Mouse (Mus musculus) forebrain, postnatal 0 days (tissue): ENCODE measurements around the gene Sox5. TPM values are rescaled to one million over a fixed set of nuclear protein-coding genes. Genes with fewer than 3 reads are reported as not detected.

ENCODE experiments used
- ATAC-seq: fragments of 200-750 bp; cut with Nextera tagmentation; 2 replicates; pipeline ENCODE4 v1.8.0; 2017; ENCODE audit warnings: mild to moderate bottlenecking, moderate library complexity
- DNase-seq: peaks from one replicate; pipeline ENCODE4 v3.0.0-alpha.2; 2015
- H3K27ac ChIP-seq: fragments of 300-500 bp; sonication (generic); 2 replicates; pipeline ENCODE4 v1.5.1; 2014; ENCODE audit warnings: low read depth, mild to moderate bottlenecking, antibody characterized with exemption, low read length, moderate library complexity, mixed read lengths
- H3K27me3 ChIP-seq: fragments of 300-500 bp; sonication (generic); 2 replicates; pipeline ENCODE4 v1.6.1; 2014; ENCODE audit warnings: mild to moderate bottlenecking, low read length, mixed read lengths; ENCODE audit not compliant: insufficient read depth
- H3K36me3 ChIP-seq: fragments of 300-500 bp; sonication (generic); 2 replicates; pipeline ENCODE4 v1.6.1; 2014; ENCODE audit warnings: mild to moderate bottlenecking, moderate library complexity; ENCODE audit not compliant: insufficient read depth
- H3K4me1 ChIP-seq: fragments of 300-500 bp; sonication (generic); 2 replicates; pipeline ENCODE4 v1.6.1; 2014; ENCODE audit warnings: antibody characterized with exemption; ENCODE audit not compliant: insufficient read depth
- H3K4me2 ChIP-seq: fragments of 300-500 bp; sonication (generic); 2 replicates; pipeline ENCODE4 v1.6.1; 2014; ENCODE audit warnings: low read depth, mild to moderate bottlenecking, moderate library complexity
- H3K4me3 ChIP-seq: fragments of 300-500 bp; sonication (generic); 2 replicates; pipeline ENCODE4 v1.5.1; 2014; ENCODE audit warnings: low read depth, low read length, mixed read lengths
- H3K9ac ChIP-seq: fragments of 300-500 bp; sonication (generic); 2 replicates; pipeline ENCODE4 v1.6.1; 2014; ENCODE audit warnings: mild to moderate bottlenecking
- H3K9me3 ChIP-seq: fragments of 300-500 bp; sonication (generic); 2 replicates; pipeline ENCODE4 v1.6.1; 2016; ENCODE audit warnings: low read length
- CTCF ChIP-seq: sonication (generic); IDR thresholded peaks from 2 replicates; pipeline ENCODE4 v1.5.1; 2016; ENCODE audit warnings: antibody characterized with exemption, control low read depth, low read depth
- WGBS: fragments of 180-500 bp; shearing (Covaris S2); extraction: QIAGEN DNeasy Blood & Tissue Kit; methylation state at CpG from one replicate; pipeline ENCODE4 v1.1.7; 2014; 5-methylcytosine and 5-hydroxymethylcytosine counted together
- polyA plus RNA-seq: library from polyadenylated mRNA; unstranded; fragments of >200 nt; fragmentation: Nextera tagmentation; extraction: Ambion mirVana; gene quantifications from 2 replicates; pipeline ENCODE4 v1.2.1, GENCODE M21; 2015
- total RNA-seq: library from RNA; depleted of rRNA; stranded (reverse); fragments of >200 nt; gene quantifications from 2 replicates; pipeline ENCODE4 v1.2.3, GENCODE M21; 2014

Gene Sox5
- total and polyA plus RNA-seq, 2 experiments from 2014 or later = 31.6 to 62.8 TPM

- no peak for ATAC-seq
- H3K27me3 ChIP-seq = no peaks in the 10 kb centered on the region
- no peak for DNase-seq
- 12% methylated on average over 12 of the region's 12 CpGs for WGBS
- peak overlapping the region; percentile 67 for H3K4me3 ChIP-seq
- no peaks in the 10 kb centered on the region for H3K9me3 ChIP-seq
- H3K36me3 ChIP-seq = no peaks in the 10 kb centered on the region
- peak overlapping the region; percentile 71 for H3K9ac ChIP-seq
- TF ChIP-seq CTCF = no peak
- H3K4me1 ChIP-seq = no peaks in the 10 kb centered on the region
- peak overlapping the region; percentile 72; the same call in 1 of the 2 replicates for H3K27ac ChIP-seq
- peak overlapping the region; percentile 97 for H3K4me2 ChIP-seq
These were observed 1.1 kb upstream of the Sox5 start for GRCm38 (mm10) chr6:144782866-144783265.

DNA sequence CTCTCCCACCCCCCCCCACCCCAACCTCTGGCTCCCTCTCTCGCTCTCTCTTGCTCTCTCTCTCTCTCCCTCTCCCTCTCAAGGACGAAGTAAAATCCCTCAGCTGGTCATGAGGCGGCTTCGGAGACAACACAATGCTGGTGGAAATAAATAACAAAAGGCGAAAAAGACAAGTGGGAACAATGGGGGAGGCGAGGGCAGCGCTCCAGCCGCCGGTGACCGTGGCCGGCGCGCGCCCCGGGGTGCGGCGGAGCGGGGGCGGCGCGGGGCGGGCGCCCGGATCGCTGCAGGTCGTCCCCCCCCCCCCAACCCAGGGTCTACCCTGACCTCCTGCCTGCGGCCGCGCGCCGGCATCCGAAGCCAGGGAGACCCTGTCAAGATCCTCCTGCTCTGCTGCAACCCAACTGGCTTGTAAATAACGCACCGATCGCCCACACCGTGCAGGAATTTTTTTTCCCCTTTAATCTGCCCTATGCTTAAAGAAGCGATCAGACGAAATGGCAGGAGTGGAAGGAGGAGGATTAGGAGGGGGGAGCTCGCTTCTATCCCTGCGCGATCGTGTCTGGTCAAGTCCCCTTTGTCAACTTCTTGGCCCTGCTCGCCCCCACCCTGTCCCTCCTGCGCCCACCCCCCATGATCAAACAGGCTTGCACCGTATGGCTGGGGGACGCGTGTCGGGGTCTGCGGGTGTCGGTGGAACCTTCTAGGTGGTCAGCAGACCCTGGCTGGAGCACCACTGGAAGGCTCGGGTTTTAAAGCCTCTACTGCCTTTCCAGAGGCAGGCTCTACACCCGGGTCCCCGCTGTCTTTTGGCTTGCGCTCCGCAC lies 467 bp upstream of the Sox5 start:
- Histone ChIP-seq H3K9me3 (no peaks in the 10 kb centered on the region), H3K27me3 (no peaks in the 10 kb centered on the region), H3K4me1 (no peaks in the 10 kb centered on the region), H3K36me3 (no peaks in the 10 kb centered on the region), H3K4me3 (peak overlapping the region; percentile 67), H3K9ac (peak overlapping the region; percentile 71), H3K4me2 (peak overlapping the region; percentile 97), H3K27ac (peak overlapping the region; percentile 72)
- TF ChIP-seq CTCF = no peak
- DNase-seq (no peak), ATAC-seq (peak; percentile 45)
- under 1% methylated on average over 36 of the region's 55 CpGs for WGBS

DNA sequence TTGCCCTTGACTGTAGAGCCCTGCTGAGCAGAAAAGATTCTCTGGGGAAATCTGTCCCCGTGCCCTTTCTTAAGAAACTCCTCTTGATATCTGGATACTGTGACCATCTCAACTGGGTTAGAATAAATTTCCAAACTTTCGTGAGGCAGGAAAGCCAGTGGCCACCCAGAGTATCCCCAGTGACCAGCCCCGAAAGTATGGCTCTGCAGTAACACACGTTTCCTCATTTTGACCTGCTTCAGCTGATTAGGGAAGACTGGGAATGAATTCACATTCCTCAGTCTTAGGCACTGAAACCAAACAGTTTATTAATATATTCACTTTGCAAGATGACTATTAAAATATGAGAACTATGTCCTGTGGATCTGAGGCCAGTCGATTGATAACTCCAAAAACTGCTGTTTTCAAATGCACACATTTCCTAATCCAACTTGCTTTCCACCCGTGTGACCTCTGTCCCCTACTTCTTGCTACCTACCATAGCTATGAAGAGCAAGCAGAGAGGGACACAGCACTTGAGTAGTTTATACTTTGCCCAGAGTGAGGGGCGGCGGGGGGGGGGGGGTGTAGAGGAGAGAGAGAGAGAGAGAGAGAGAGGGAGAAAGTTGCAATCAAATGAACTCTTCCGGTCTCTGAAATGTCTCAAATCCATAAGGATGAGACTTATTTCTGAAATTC lies 1.0 kb downstream of the Sox5 start:
- no peaks in the 10 kb centered on the region for H3K36me3 ChIP-seq
- H3K9ac ChIP-seq = 0 out of 2 replicates have a peak overlapping the region, but pooled peaks have one; percentile 71
- H3K27ac ChIP-seq = peak overlapping the region; percentile 72; the same call in 1 of the 2 replicates
- H3K4me3 ChIP-seq = peak overlapping the region; percentile 67
- H3K9me3 ChIP-seq = no peaks in the 10 kb centered on the region
- DNase-seq (no peak), ATAC-seq (no peak)
- WGBS = 25% methylated on average over 9 of the region's 9 CpGs
- H3K4me2 ChIP-seq = peak overlapping the region; percentile 97
- no peaks in the 10 kb centered on the region for H3K27me3 ChIP-seq
- no peak for TF ChIP-seq CTCF
- H3K4me1 ChIP-seq = no peaks in the 10 kb centered on the region

DNA sequence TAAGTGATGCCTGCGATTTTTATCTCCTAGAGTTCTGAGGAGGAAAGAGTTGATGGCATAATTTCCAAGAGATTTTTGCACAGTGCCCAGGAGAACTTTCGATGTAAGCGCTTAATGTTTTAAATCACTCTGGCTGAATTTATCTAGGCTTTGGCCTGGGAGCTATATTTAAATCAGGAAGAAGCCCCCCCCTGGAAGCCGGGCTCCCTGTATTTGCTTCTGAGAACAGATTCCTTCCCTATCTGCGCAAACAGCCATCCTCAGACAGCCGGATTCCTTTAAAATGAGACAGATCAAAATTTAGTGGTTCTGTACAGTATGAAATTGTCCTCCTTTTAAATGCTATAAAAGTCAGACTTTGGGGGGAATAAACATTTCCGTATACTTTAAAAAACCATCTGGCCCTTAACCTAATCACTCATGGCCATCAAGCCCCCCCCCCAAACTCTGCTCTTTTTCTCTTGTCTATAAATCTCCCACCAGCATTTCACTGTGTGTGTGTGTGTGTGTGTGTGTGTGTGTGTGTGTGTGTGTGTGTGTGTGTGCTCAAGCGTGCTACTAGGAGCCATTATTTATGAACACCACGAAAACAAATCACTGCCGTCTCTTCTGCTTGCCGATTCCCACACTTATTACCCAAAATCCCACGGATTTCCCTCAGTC lies 1.7 kb downstream of the Sox5 start:
- DNase-seq (no peak), ATAC-seq (no peak)
- no peak for TF ChIP-seq CTCF
- no peaks in the 10 kb centered on the region for H3K36me3 ChIP-seq
- H3K9me3 ChIP-seq = no peaks in the 10 kb centered on the region
- H3K27me3 ChIP-seq = no peaks in the 10 kb centered on the region
- no peaks in the 10 kb centered on the region for H3K4me1 ChIP-seq
- H3K4me3 ChIP-seq = peak overlapping the region; percentile 2; the same call in 1 of the 2 replicates
- H3K9ac ChIP-seq = no peak overlapping the region
- H3K4me2 ChIP-seq = peak overlapping the region; percentile 97
- H3K27ac ChIP-seq = 0 out of 2 replicates have a peak overlapping the region, but pooled peaks have one; percentile 45
- 42% methylated on average over 12 of the region's 12 CpGs for WGBS

DNA sequence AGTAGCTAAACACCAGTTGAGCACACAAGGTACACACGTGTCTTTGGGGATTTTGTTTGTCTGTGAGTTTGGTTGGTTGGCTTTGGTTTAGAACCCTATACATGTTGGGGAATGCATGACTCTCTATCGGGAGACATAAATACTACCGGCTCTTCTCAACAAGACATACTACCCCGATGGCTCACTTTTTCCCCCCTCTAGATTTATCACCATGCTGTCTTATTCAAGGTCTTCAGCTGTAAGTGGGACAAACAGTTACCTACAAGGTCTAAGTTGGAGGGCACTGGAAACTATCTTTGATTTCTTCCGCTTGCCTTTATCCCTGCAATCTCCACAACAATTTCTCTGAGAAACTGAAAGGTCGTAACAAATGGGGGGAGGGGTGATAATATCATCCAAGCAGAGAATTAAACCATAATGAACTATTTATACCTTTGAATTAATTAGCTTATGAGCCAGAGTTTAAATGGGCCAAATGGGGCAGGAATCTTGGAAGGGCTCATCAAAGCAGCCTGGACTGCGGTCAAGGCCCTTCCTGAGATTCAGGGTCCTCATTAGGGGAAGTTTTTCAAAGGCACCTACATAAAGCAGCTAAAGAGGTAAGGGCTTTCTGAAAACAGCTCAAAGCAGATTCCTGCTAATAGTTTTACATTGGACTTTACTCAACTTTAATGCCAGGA lies 4.3 kb downstream of the Sox5 start:
- Histone ChIP-seq H3K27ac (no peak overlapping the region), H3K4me3 (no peak overlapping the region), H3K9me3 (no peaks in the 10 kb centered on the region), H3K9ac (no peak overlapping the region), H3K36me3 (no peaks in the 10 kb centered on the region), H3K4me2 (no peak overlapping the region), H3K27me3 (no peaks in the 10 kb centered on the region), H3K4me1 (no peaks in the 10 kb centered on the region)
- ATAC-seq = no peak
- WGBS = 69% methylated on average over 7 of the region's 7 CpGs
- TF ChIP-seq CTCF = no peak
- DNase-seq = no peak

DNA sequence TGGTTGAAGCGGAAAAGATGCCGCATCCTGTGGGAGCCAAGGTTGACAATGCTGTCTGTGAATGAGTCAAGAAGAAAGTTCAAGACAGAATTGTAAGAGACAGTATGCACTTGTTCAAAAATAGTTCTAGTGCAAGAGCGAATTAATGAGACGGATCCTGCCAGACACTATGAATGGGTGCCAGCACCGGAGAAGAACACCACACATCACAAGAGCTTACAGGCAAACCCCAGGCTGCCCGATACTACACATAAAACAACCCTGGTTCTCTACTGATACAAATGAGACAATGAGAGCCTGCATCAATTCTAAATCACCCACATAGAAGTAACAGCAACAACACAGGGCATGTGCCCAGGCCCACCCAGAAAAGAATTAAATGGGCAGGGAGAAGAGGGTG lies 8.0 kb downstream of the Sox5 start:
- no peaks in the 10 kb centered on the region for H3K9me3 ChIP-seq
- H3K36me3 ChIP-seq = no peaks in the 10 kb centered on the region
- WGBS = 38% methylated on average over 6 of the region's 6 CpGs
- no peak for TF ChIP-seq CTCF
- no peak overlapping the region for H3K27ac ChIP-seq
- no peaks in the 10 kb centered on the region for H3K4me1 ChIP-seq
- no peak overlapping the region for H3K9ac ChIP-seq
- ATAC-seq (no peak), DNase-seq (peak; percentile 42)
- no peaks in the 10 kb centered on the region for H3K27me3 ChIP-seq
- no peak overlapping the region for H3K4me2 ChIP-seq
- H3K4me3 ChIP-seq = no peak overlapping the region
